Mouse (Mus musculus): ENCODE data around the gene Txn2.

DNA sequence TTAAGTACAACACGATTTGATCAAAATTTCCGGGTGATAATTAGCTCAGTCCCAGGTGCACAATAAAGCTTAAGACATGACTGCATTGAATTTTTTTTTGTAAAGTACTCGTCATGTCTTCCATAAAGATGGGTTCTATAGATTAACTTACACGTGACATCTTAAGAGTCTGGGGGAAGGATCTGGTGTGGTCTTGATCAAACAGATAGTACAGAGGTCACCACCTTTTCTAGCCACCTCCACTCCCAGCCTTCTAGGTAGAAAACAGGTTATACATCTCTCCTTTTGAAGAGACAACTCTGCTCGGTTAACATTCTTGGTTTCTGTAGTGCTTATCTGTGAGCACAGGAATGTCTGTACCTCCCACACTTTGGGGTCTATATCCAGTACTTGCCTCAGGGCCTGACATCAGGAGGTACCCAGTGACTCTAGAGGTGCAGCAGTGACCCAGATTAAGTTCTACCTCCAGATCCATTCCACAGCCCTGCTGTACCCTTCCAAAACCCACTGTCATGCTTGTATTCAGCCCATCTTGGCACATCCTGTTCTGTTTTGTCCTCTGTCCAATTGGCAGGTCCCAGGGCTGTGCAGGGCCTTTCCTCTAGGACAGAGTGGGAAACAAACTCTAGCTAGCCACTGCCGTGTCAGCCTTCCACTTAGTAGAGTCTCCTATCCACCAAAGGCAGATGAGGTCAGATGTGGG lies 2.3 kb upstream of the Txn2 start:
- no peak for TF ChIP-seq EP300 (IDR thresholded peaks at IDR 0.05; ENCODE audit: insufficient read depth, low read depth, low read length)
- TF ChIP-seq CTCF (IDR thresholded peaks at IDR 0.05), result no peak

Measured in heart, adult 2 months (tissue).